Mouse (Mus musculus): ENCODE results near the gene Zdhhc20. TPM values are rescaled to one million over a fixed set of nuclear protein-coding genes. Genes with fewer than 3 reads are reported as not detected.

Zdhhc20 gene
- polyA plus RNA-seq (2015; fragmentation: Nextera tagmentation; extraction: Ambion mirVana): 55.2 and 58.9 TPM in 2 replicates

- peaks cover 15% of the 10 kb centered on the region; the same call in 1 of the 2 replicates for H3K4me1 ChIP-seq (ENCODE audit: control insufficient read depth, insufficient read depth, low read length)
- ATAC-seq: peak; percentile 98
- 3% methylated on average over 64 of the region's 65 CpGs for WGBS
- peak within 1 kb of the TSS; percentile 96 for H3K9ac ChIP-seq (ENCODE audit: low read depth, low read length)
- peak within 1 kb of the TSS; percentile 89 for H3K27ac ChIP-seq (ENCODE audit: low read length)
- H3K27me3 ChIP-seq (replicated peaks; ENCODE audit: control insufficient read depth, insufficient read depth, low read length): no peaks in the 10 kb centered on the region
- H3K36me3 ChIP-seq (ENCODE audit: control insufficient read depth, insufficient read depth, low read length): no peaks in the 10 kb centered on the region
- peak within 1 kb of the TSS; percentile 90 for H3K4me3 ChIP-seq (ENCODE audit: low read length)
- peak within 1 kb of the TSS; percentile 64 for H3K4me2 ChIP-seq (ENCODE audit: low read depth, low read length)
- H3K9me3 ChIP-seq (ENCODE audit: control insufficient read depth, low read length): no peaks in the 10 kb centered on the region
Measured at GRCm38 (mm10) chr14:57890011-57890842, at the start of gene Zdhhc20. Zdhhc20 (minus strand) TSS chr14:57890276.

- WGBS: 84% methylated on average over 6 of the region's 6 CpGs
Measured at GRCm38 (mm10) chr14:57937297-57937696, 47.2 kb upstream of the Zdhhc20 start.

GRCm38 (mm10) chr14:57934666-57935065, 44.6 kb upstream of the Zdhhc20 start:
- WGBS: 92% methylated on average over 13 of the region's 13 CpGs
- ATAC-seq: no peak
- H3K4me2 ChIP-seq (ENCODE audit: low read depth, low read length): no peak overlapping the region

More at GRCm38 (mm10) chr14:57937297-57937696, 47.2 kb upstream of the Zdhhc20 start:
- H3K4me3 ChIP-seq (ENCODE audit: low read length): no peak overlapping the region
- ATAC-seq: no peak
- no peak overlapping the region for H3K27ac ChIP-seq (ENCODE audit: low read length)
- no peak overlapping the region for H3K4me2 ChIP-seq (ENCODE audit: low read depth, low read length)
- peaks cover 2% of the 10 kb centered on the region; the same call in 1 of the 2 replicates for H3K4me1 ChIP-seq (ENCODE audit: control insufficient read depth, insufficient read depth, low read length)
- no peaks in the 10 kb centered on the region for H3K27me3 ChIP-seq (replicated peaks; ENCODE audit: control insufficient read depth, insufficient read depth, low read length)
- H3K9me3 ChIP-seq (ENCODE audit: control insufficient read depth, low read length): no peaks in the 10 kb centered on the region
- H3K9ac ChIP-seq (ENCODE audit: low read depth, low read length): no peak overlapping the region
- no peaks in the 10 kb centered on the region for H3K36me3 ChIP-seq (ENCODE audit: control insufficient read depth, insufficient read depth, low read length)

GRCm38 (mm10) chr14:57933608-57934007, 43.5 kb upstream of the Zdhhc20 start:
- H3K36me3 ChIP-seq (ENCODE audit: control insufficient read depth, insufficient read depth, low read length): peaks cover 2% of the 10 kb centered on the region
- WGBS: 30% methylated on average over 7 of the region's 7 CpGs
- H3K4me1 ChIP-seq (ENCODE audit: control insufficient read depth, insufficient read depth, low read length): peaks cover 2% of the 10 kb centered on the region; the same call in 1 of the 2 replicates
- no peak overlapping the region for H3K4me3 ChIP-seq (ENCODE audit: low read length)
- H3K9me3 ChIP-seq (ENCODE audit: control insufficient read depth, low read length): no peaks in the 10 kb centered on the region
- H3K27me3 ChIP-seq (replicated peaks; ENCODE audit: control insufficient read depth, insufficient read depth, low read length): no peaks in the 10 kb centered on the region
- H3K9ac ChIP-seq (ENCODE audit: low read depth, low read length): no peak overlapping the region
- no peak overlapping the region for H3K4me2 ChIP-seq (ENCODE audit: low read depth, low read length)
- H3K27ac ChIP-seq (ENCODE audit: low read length): no peak overlapping the region
- peak; percentile 84 for ATAC-seq

More at GRCm38 (mm10) chr14:57934666-57935065, 44.6 kb upstream of the Zdhhc20 start:
- Histone ChIP-seq H3K27ac (ENCODE audit: low read length) (no peak overlapping the region), H3K4me3 (ENCODE audit: low read length) (no peak overlapping the region), H3K9me3 (ENCODE audit: control insufficient read depth, low read length) (no peaks in the 10 kb centered on the region), H3K36me3 (ENCODE audit: control insufficient read depth, insufficient read depth, low read length) (peaks cover 2% of the 10 kb centered on the region; the same call in 1 of the 2 replicates), H3K4me1 (ENCODE audit: control insufficient read depth, insufficient read depth, low read length) (peaks cover 2% of the 10 kb centered on the region; the same call in 1 of the 2 replicates), H3K9ac (ENCODE audit: low read depth, low read length) (no peak overlapping the region), H3K27me3 (replicated peaks; ENCODE audit: control insufficient read depth, insufficient read depth, low read length) (no peaks in the 10 kb centered on the region)

GRCm38 (mm10) chr14:57932881-57933443, 42.9 kb upstream of the Zdhhc20 start:
- Histone ChIP-seq H3K27me3 (replicated peaks; ENCODE audit: control insufficient read depth, insufficient read depth, low read length) (no peaks in the 10 kb centered on the region), H3K27ac (ENCODE audit: low read length) (no peak overlapping the region), H3K4me1 (ENCODE audit: control insufficient read depth, insufficient read depth, low read length) (peaks cover 2% of the 10 kb centered on the region; the same call in 1 of the 2 replicates), H3K4me2 (ENCODE audit: low read depth, low read length) (no peak overlapping the region), H3K9ac (ENCODE audit: low read depth, low read length) (no peak overlapping the region), H3K4me3 (ENCODE audit: low read length) (no peak overlapping the region), H3K9me3 (ENCODE audit: control insufficient read depth, low read length) (no peaks in the 10 kb centered on the region), H3K36me3 (ENCODE audit: control insufficient read depth, insufficient read depth, low read length) (peaks cover 2% of the 10 kb centered on the region)
- ATAC-seq: peak; percentile 81
- 62% methylated on average over 7 of the region's 7 CpGs for WGBS

GRCm38 (mm10) chr14:57921428-57922131, 31.5 kb upstream of the Zdhhc20 start:
- Histone ChIP-seq H3K9me3 (ENCODE audit: control insufficient read depth, low read length) (no peaks in the 10 kb centered on the region), H3K36me3 (ENCODE audit: control insufficient read depth, insufficient read depth, low read length) (peaks cover 14% of the 10 kb centered on the region), H3K4me1 (ENCODE audit: control insufficient read depth, insufficient read depth, low read length) (peaks cover 6% of the 10 kb centered on the region; the same call in 1 of the 2 replicates), H3K27me3 (replicated peaks; ENCODE audit: control insufficient read depth, insufficient read depth, low read length) (no peaks in the 10 kb centered on the region), H3K4me3 (ENCODE audit: low read length) (no peak overlapping the region), H3K9ac (ENCODE audit: low read depth, low read length) (no peak overlapping the region), H3K4me2 (ENCODE audit: low read depth, low read length) (no peak overlapping the region), H3K27ac (ENCODE audit: low read length) (peak overlapping the region; percentile 54)
- peak; percentile 79 for ATAC-seq
- WGBS: 53% methylated on average over 10 of the region's 10 CpGs

GRCm38 (mm10) chr14:57920568-57921310, 30.7 kb upstream of the Zdhhc20 start:
- Histone ChIP-seq H3K36me3 (ENCODE audit: control insufficient read depth, insufficient read depth, low read length) (peaks cover 18% of the 10 kb centered on the region), H3K4me3 (ENCODE audit: low read length) (no peak overlapping the region), H3K9ac (ENCODE audit: low read depth, low read length) (no peak overlapping the region), H3K4me1 (ENCODE audit: control insufficient read depth, insufficient read depth, low read length) (peaks cover 6% of the 10 kb centered on the region; the same call in 1 of the 2 replicates), H3K4me2 (ENCODE audit: low read depth, low read length) (no peak overlapping the region), H3K27ac (ENCODE audit: low read length) (peak overlapping the region; percentile 54), H3K9me3 (ENCODE audit: control insufficient read depth, low read length) (no peaks in the 10 kb centered on the region), H3K27me3 (replicated peaks; ENCODE audit: control insufficient read depth, insufficient read depth, low read length) (no peaks in the 10 kb centered on the region)
- 82% methylated on average over 18 of the region's 18 CpGs for WGBS
- ATAC-seq: peak; percentile 43; the same call in 1 of the 2 replicates

GRCm38 (mm10) chr14:57919148-57919875, 29.2 kb upstream of the Zdhhc20 start:
- no peak overlapping the region for H3K4me2 ChIP-seq (ENCODE audit: low read depth, low read length)
- peaks cover 15% of the 10 kb centered on the region for H3K36me3 ChIP-seq (ENCODE audit: control insufficient read depth, insufficient read depth, low read length)
- H3K9ac ChIP-seq (ENCODE audit: low read depth, low read length): no peak overlapping the region
- H3K9me3 ChIP-seq (ENCODE audit: control insufficient read depth, low read length): no peaks in the 10 kb centered on the region
- no peak overlapping the region for H3K4me3 ChIP-seq (ENCODE audit: low read length)
- WGBS: 87% methylated on average over 17 of the region's 17 CpGs
- no peak overlapping the region for H3K27ac ChIP-seq (ENCODE audit: low read length)
- H3K4me1 ChIP-seq (ENCODE audit: control insufficient read depth, insufficient read depth, low read length): peaks cover 6% of the 10 kb centered on the region; the same call in 1 of the 2 replicates
- ATAC-seq: 0 out of 2 replicates have a peak, but pooled peaks have one; percentile 52
- H3K27me3 ChIP-seq (replicated peaks; ENCODE audit: control insufficient read depth, insufficient read depth, low read length): no peaks in the 10 kb centered on the region
